Mouse (Mus musculus) gastrocnemius, adult 2 months (tissue): Measurements from ENCODE around the gene Prss46. TPM values are rescaled to one million over a fixed set of nuclear protein-coding genes. Genes with fewer than 3 reads are reported as not detected.
"Not testable (repeated sequence)": the region's sequence is repeated elsewhere in the genome, so short reads cannot be mapped to it uniquely, and the experiment has no call there.

ENCODE experiments used
- DNase-seq: peaks from one replicate; pipeline ENCODE4 v3.0.0; 2022
- H3K27ac ChIP-seq: fragments of 200-600 bp; 2 replicates; pipeline ENCODE4 v1.8.1; 2022; ENCODE audit warnings: mild to moderate bottlenecking
- H3K4me3 ChIP-seq: fragments of 200-600 bp; 2 replicates; pipeline ENCODE4 v1.8.1; 2022; ENCODE audit warnings: mild to moderate bottlenecking, moderate library complexity
- CTCF ChIP-seq: fragments of 200-600 bp; IDR thresholded peaks from 2 replicates; pipeline ENCODE4 v1.8.1; 2022; ENCODE audit warnings: antibody characterized with exemption, mild to moderate bottlenecking, moderate library complexity
- intact Hi-C: fragments of 180-260 bp; cut with DNase I; formaldehyde crosslinking; loops from one replicate; pipeline ENCODE4 v1.15.1; 2025
- long read RNA-seq, 2 experiments: library from polyadenylated mRNA; stranded (forward); transcript quantifications; one replicate each; pipeline ENCODE4 v2.0.0; 2021
- total RNA-seq, 2 experiments: library from RNA; stranded (reverse); gene quantifications; 2 replicates each; pipeline ENCODE4 v1.2.3; 2021

The Prss46 gene
- total RNA-seq, result not detected
- long read RNA-seq, experiment 1, result 0 reads
- long read RNA-seq, experiment 2, result 0 reads

DNA sequence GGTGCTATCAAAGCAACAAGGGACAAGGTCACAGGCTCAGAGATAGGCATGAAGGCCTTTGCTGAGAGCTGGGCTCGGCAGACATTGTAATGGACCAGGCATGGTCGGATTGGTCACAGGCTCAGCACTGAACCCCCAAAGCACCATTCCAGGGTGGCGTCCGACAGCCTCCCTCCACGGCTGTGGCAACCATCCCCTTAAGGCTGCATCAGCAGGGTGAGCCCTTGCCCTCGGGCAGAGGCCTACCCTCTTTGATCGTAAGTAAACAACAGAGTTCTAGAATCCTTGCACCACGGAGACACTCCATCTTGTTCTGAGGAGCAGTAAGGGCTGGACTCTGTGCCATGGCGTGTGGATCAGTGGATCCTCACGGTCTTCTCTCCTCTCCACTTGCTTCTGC is at the start of gene Prss46:
TSS of gene Prss46 (plus strand) at position 301 of the 400 bp plus-strand sequence.
- Histone ChIP-seq H3K27ac (no peak within 1 kb of the TSS), H3K4me3 (no peak within 1 kb of the TSS)
- DNase-seq, result no peak
- no peak for TF ChIP-seq CTCF
- intact Hi-C loops, result no loop called here

DNA sequence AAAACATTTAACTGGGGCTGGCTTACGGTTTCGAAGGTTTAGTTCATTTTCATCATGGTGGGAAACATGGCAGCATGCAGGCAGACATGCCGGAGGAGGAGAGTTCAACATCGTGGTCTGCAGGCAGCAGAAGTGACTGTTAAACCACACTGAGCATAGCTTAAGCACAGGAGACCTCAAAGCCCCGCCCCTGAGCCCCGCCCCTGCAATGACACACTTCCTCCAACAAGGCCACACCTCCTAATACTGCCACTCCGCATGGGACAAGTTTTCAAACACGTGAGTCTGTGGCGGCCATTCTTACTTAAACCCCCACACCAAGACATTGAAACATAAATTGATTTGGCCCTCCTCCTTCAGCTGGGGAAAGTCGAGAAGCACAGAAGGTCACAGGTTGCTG is 47.3 kb upstream of the Prss46 start:
- H3K4me3 ChIP-seq, result no peak overlapping the region
- no peak for TF ChIP-seq CTCF
- intact Hi-C loops, result no loop called here
- H3K27ac ChIP-seq, result no peak overlapping the region
- no peak for DNase-seq

DNA sequence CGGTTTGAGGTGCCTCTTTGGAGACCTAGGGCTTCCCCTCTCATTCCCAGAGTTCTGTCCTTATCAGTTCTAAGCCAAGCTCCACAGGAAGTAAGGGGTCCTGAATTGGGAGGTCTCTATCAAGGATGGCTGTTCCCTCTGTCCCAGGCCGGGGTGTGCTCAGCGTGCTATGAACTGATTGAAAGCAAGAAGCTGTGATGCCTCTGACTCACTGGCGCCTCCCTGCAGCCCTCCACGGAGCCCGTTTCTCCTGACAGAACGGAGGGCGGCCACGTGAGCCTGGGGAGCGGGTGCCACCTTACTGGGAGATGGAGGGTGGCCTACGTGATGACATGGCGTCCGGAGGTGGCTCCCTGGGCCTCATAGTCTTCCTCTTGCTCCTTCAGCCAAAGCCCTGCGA is 46.4 kb upstream of the Prss46 start, which contains the start of gene Prss42:
TSS of gene Prss42 (plus strand) at position 301 of the 400 bp plus-strand sequence.
- intact Hi-C loops, result no loop called here
- H3K4me3 ChIP-seq, result no peak within 1 kb of the TSS
- no peak for DNase-seq
- no peak within 1 kb of the TSS for H3K27ac ChIP-seq
- TF ChIP-seq CTCF, result no peak

DNA sequence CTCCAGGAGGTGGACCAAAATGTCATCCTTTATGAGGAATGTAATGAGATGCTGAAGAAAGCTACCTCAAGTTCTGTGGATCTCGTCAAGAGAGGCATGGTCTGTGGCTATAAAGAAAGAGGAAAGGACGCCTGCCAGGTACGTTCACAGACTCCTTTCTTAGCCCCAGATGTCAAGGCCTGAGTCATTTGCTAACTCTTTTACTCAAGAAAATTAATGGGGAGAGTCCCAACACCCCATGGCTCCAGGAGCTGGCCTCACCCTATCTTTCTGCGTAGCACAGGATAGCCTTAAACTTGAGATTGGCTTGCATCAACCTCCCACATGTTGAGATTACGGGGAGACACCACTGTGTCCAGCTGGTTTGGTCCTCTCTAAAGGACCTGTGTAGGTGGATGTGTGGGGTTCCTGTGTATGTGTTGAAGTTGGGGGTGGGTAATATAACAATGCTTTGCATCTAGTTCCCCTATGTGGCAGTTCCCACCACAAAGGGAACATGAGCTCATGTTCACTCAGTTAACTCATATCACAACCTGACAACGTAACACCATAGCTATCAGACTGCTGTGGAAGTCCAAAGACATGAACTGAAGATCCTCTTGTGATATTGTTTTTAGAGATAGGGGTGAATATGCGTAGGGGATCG is 43.3 kb upstream of the Prss46 start:
- DNase-seq, result no peak
- no peak overlapping the region for H3K27ac ChIP-seq
- H3K4me3 ChIP-seq, result no peak overlapping the region
- intact Hi-C loops, result no loop called here
- TF ChIP-seq CTCF, result no peak

DNA sequence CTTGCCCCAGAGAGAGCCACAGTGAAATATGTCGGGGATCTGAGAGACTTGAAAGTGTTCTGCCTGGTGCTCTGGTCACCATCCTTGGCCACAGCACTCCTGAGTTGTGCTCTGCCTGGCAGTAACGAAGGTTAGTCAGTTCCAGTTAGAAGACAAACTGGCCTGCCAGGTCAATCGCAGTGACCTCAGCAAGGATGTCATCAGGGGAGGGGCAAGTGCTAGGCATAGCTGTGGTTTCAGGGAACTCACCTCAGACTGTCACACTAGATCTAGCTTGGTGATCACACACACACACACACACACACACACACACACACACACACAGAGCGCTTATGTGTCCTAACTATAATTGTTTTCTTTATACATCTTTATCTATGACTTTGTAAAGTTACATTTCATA is 41.0 kb upstream of the Prss46 start:
- no peak overlapping the region for H3K4me3 ChIP-seq
- H3K27ac ChIP-seq, result no peak overlapping the region
- intact Hi-C loops, result no loop called here
- no peak for TF ChIP-seq CTCF
- DNase-seq, result no peak

DNA sequence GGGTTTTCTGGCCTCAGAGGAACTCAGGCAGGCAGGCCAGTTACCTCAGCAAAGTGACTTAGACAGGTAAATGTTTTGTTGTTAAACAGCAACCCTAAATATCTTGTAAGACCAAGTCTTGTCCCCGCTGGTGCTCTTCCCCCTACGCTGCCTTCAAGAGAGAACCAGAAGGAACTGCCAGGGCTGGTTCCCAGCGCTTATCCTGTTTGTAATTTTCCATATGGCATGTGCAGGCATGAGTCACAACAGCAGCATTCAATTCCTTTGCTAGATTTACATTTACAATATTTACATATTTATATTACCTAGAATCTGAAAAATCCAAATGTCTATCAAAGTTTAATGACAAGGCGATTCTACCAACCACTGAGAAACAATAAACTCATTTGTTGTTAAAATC is 34.3 kb upstream of the Prss46 start:
- no peak for TF ChIP-seq CTCF
- no peak for DNase-seq
- Histone ChIP-seq H3K27ac (no peak overlapping the region), H3K4me3 (no peak overlapping the region)
- intact Hi-C loops, result no loop called here

DNA sequence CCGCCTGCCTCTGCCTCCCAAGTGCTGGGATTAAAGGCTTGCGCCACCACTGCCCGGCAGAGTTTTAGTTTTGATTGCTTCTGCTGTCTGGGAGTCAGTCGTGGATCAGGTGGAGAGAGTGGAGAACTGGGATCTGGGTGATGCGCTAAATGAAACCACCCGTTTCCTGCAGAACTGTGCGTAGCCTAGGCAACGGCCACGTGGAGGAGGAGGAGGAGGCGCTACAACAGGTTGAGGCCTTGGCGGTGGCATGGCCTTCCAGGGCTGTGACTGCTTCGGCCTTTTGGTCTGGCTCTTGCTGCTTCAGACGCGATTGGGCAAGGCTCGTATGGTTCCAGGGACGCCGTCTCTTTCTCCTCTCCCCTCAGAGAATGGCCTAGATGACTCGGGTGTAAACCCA is 30.5 kb upstream of the Prss46 start, which contains the start of gene Prss44:
TSS of gene Prss44 (plus strand) at position 206 of the 400 bp plus-strand sequence.
- no peak for TF ChIP-seq CTCF
- H3K4me3 ChIP-seq, result no peak within 1 kb of the TSS
- no peak for DNase-seq
- H3K27ac ChIP-seq, result no peak within 1 kb of the TSS
- intact Hi-C loops, result no loop called here

DNA sequence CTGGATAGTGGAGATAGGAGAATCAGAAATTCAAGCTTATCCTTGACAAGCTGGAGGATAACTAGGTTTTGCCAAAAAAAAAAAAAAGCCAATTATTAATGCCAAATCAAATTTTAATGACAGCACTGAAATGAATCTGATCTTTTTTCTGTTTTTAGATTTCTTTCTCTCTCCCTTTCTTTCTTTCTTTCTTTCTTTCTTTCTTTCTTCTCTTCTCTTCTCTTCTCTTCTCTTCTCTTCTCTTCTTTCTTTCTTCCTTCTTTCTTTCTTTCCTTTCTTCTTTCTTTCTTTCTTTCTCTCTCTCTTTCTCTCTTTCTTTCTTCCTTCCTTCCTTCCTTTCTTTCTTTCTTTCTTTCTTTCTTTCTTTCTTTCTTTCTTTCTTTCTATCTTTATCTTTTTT is 23.8 kb upstream of the Prss46 start:
- H3K27ac ChIP-seq, intact Hi-C loops, DNase-seq: not testable (repeated sequence)

DNA sequence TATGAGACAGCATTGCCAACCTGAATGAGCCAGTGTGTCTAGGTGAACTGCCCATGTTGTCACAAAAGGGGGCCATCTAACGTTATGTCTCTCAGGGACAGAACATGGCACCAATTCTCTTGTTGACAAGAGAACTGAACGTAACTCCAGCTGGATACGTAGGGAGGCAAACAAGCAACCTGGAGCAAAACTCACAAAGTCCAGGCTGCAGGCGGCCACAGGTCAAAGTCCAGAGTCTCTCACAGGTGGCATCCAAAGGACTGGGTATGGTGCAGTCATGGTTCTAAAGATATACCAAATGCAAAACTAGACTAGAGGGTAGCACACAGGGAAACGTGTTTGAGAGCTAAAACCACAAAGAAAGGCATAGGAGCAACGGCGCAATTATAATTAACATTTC is 22.9 kb upstream of the Prss46 start:
- TF ChIP-seq CTCF, result no peak
- Histone ChIP-seq H3K27ac (no peak overlapping the region), H3K4me3 (no peak overlapping the region)
- intact Hi-C loops, result no loop called here
- no peak for DNase-seq

More for the DNA sequence above, 23.8 kb upstream of the Prss46 start:
- not testable (repeated sequence) for H3K4me3 ChIP-seq

DNA sequence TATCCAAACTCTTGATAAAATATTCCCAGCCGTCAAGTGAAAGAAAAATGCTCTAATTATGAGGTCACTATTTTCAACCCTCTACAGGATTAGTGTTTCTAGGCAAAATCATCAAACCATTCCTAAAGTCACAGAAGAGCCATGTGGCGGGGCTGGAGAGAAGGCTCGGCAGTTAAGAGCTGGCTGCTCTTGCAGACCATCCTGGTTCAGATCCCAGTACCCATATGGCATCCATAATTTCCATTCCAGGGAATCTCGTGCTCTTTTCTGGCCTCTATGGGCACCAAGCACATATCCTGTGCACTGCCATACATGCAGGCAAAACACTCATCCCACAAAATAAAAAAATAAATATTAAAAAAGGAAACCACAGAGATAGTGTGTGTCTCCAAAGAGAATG is 18.9 kb upstream of the Prss46 start:
- no peak overlapping the region for H3K27ac ChIP-seq
- DNase-seq, result no peak
- no peak for TF ChIP-seq CTCF
- intact Hi-C loops, result no loop called here
- H3K4me3 ChIP-seq, result no peak overlapping the region

DNA sequence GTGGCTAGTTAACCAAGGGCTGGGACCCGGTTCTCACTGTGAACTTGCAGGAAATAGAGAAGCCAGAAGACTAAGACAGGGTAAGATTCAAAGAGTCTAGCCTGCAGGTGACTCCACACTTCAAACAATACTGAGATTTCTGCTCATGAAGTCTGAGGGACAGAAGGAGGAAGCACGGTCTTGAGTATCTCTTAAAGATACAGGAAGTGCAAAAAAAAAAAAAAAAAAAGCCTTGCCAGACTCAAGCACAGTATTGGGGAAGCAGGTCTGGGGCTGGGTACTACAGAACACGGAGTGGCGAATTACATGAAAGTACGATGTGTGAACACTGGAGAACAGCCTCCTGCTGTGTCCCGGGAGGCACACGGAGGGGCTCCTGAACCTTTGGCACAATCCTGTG is 18.5 kb upstream of the Prss46 start:
- no peak for TF ChIP-seq CTCF
- no peak for DNase-seq
- no peak overlapping the region for H3K27ac ChIP-seq
- intact Hi-C loops, result no loop called here
- H3K4me3 ChIP-seq, result no peak overlapping the region

DNA sequence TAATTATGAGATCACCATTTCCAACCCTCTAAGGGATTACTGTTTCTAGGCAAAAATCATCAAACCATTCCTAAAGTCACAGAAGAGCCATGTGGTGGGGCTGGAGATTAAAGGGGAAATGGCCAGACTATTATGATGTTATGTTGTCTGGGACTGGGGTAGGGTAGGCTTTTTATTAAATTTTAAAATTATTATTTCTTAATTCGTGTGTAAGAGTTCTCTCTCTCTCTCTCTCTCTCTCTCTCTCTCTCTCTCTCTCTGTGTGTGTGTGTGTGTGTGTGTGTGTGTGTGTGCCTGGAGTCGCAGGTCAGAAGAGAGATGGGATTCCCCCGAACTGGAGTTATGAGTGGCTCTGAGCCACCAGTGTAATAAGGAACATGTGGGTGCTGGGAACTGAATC is 17.9 kb upstream of the Prss46 start, which contains the start of gene Prss43:
TSS of gene Prss43 (plus strand) at position 301 of the 400 bp plus-strand sequence.
- H3K4me3 ChIP-seq, result no peak within 1 kb of the TSS
- DNase-seq, result no peak
- no peak for TF ChIP-seq CTCF
- no peak within 1 kb of the TSS for H3K27ac ChIP-seq
- intact Hi-C loops, result no loop called here

DNA sequence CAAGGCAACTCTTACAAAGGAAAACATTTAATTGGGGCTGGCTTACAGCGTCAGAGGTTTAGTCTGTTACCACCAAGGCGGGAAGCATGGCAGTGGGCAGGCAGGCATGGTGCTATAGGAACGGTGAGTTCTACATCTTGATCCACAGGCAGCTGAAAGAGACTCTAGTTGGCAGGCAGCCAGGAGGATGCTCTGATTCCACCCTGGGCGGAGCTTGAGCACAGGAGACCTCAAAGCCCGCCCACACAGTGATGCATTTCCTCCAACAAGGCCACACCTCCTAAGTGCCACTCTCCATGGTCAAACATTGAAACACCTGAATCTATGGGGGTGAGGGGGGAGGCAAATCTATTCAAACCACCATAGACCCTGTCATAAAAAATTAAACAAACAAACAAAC is 11.3 kb upstream of the Prss46 start:
- intact Hi-C loops, result no loop called here
- no peak for TF ChIP-seq CTCF
- Histone ChIP-seq H3K27ac (no peak overlapping the region), H3K4me3 (no peak overlapping the region)
- no peak for DNase-seq

DNA sequence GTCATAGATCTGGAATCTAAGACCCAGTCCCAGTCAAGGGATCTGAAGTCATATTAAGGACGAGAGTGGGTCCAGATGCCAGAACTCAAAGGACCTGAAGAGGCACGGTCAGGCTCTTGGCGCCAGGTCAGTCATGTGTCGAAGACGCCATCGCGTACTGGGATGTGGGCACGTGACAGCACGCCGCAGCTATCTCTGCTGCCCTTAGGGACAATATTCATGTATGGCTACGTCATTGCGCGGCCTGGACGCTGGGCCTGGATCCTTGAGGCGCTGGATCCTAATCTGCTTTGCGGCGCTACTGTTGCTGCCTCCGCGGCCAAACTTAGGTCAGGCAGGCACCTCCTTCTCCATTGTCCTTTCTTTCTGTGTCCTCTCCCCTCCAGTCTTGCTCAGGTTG is 9.9 kb upstream of the Prss46 start, which contains the start of gene Prss45:
TSS of gene Prss45 (plus strand) at position 178 of the 400 bp plus-strand sequence.
- TF ChIP-seq CTCF, result no peak
- intact Hi-C loops, result no loop called here
- H3K4me3 ChIP-seq, result no peak within 1 kb of the TSS
- no peak within 1 kb of the TSS for H3K27ac ChIP-seq
- DNase-seq, result no peak
